Mouse (Mus musculus): ENCODE results near the gene Chd5. TPM values are rescaled to one million over a fixed set of nuclear protein-coding genes. Genes with fewer than 3 reads are reported as not detected.

Gene Chd5
- polyA plus RNA-seq, 1 experiment, result 0.22 TPM

GRCm38 (mm10) chr4:152294188-152294929, 44.1 kb upstream of the Chd5 start:
- Histone ChIP-seq H3K4me3 (ENCODE audit: insufficient read depth, poor library complexity, severe bottlenecking) (no peak overlapping the region), H3ac (ENCODE audit: control insufficient read depth, insufficient read length, low read depth) (no peak overlapping the region), H3K27me3 (ENCODE audit: control insufficient read depth, insufficient read depth, insufficient read length) (peaks cover 36% of the 10 kb centered on the region), H3K36me3 (ENCODE audit: control insufficient read depth, insufficient read depth) (peaks cover 2% of the 10 kb centered on the region), H3K79me2 (ENCODE audit: control insufficient read depth, insufficient read depth) (peaks cover 21% of the 10 kb centered on the region), H3K79me3 (ENCODE audit: low read depth) (peaks cover 13% of the 10 kb centered on the region)
- no peak for TF ChIP-seq MYOG (IDR thresholded peaks at IDR 0.05; ENCODE audit: control insufficient read depth, extremely low read depth, insufficient read length)
- no peak for TF ChIP-seq CTCF (IDR thresholded peaks at IDR 0.05; ENCODE audit: control insufficient read depth, insufficient read depth, insufficient read length)
- no peak for TF ChIP-seq MAX (IDR thresholded peaks at IDR 0.05)
- no peak for TF ChIP-seq MYOD1 (IDR thresholded peaks at IDR 0.05; ENCODE audit: control insufficient read depth, insufficient read length, low read depth)
- no peak for TF ChIP-seq CEBPB (IDR thresholded peaks at IDR 0.05; ENCODE audit: low read depth)
- no peak for TF ChIP-seq USF1 (IDR thresholded peaks at IDR 0.05; ENCODE audit: low read depth)
- no peak for TF ChIP-seq FOSL1 (IDR thresholded peaks at IDR 0.05; ENCODE audit: insufficient read depth, low read length, poor library complexity, severe bottlenecking)

- no peak overlapping the region for H3K4me3 ChIP-seq (ENCODE audit: insufficient read depth, poor library complexity, severe bottlenecking)
- TF ChIP-seq USF1 (IDR thresholded peaks at IDR 0.05; ENCODE audit: low read depth), result no peak
- no peak for TF ChIP-seq CEBPB (IDR thresholded peaks at IDR 0.05; ENCODE audit: low read depth)
- TF ChIP-seq FOSL1 (IDR thresholded peaks at IDR 0.05; ENCODE audit: insufficient read depth, low read length, poor library complexity, severe bottlenecking), result no peak
- no peak for TF ChIP-seq MYOG (IDR thresholded peaks at IDR 0.05; ENCODE audit: control insufficient read depth, extremely low read depth, insufficient read length)
- TF ChIP-seq MYOD1 (IDR thresholded peaks at IDR 0.05; ENCODE audit: control insufficient read depth, insufficient read length, low read depth), result no peak
- TF ChIP-seq MAX (IDR thresholded peaks at IDR 0.05), result no peak
- no peak for TF ChIP-seq CTCF (IDR thresholded peaks at IDR 0.05; ENCODE audit: control insufficient read depth, insufficient read depth, insufficient read length)
- H3K79me3 ChIP-seq (ENCODE audit: low read depth), result peaks cover 13% of the 10 kb centered on the region
- peaks cover 18% of the 10 kb centered on the region for H3K36me3 ChIP-seq (ENCODE audit: control insufficient read depth, insufficient read depth)
- H3K27me3 ChIP-seq (ENCODE audit: control insufficient read depth, insufficient read depth, insufficient read length), result peaks cover 23% of the 10 kb centered on the region
- H3ac ChIP-seq (ENCODE audit: control insufficient read depth, insufficient read length, low read depth), result peak overlapping the region; percentile 16
- H3K79me2 ChIP-seq (ENCODE audit: control insufficient read depth, insufficient read depth), result peaks cover 26% of the 10 kb centered on the region
Observed at GRCm38 (mm10) chr4:152295916-152296315, 42.5 kb upstream of the Chd5 start.

GRCm38 (mm10) chr4:152296371-152296770, 42.1 kb upstream of the Chd5 start:
- Histone ChIP-seq H3K4me3 (ENCODE audit: insufficient read depth, poor library complexity, severe bottlenecking) (peak overlapping the region; percentile 39), H3K79me3 (ENCODE audit: low read depth) (peaks cover 13% of the 10 kb centered on the region), H3K36me3 (ENCODE audit: control insufficient read depth, insufficient read depth) (peaks cover 22% of the 10 kb centered on the region), H3ac (ENCODE audit: control insufficient read depth, insufficient read length, low read depth) (peak overlapping the region; percentile 69), H3K27me3 (ENCODE audit: control insufficient read depth, insufficient read depth, insufficient read length) (peaks cover 19% of the 10 kb centered on the region), H3K79me2 (ENCODE audit: control insufficient read depth, insufficient read depth) (peaks cover 26% of the 10 kb centered on the region)
- TF ChIP-seq MYOG (IDR thresholded peaks at IDR 0.05; ENCODE audit: control insufficient read depth, extremely low read depth, insufficient read length), result no peak
- no peak for TF ChIP-seq CTCF (IDR thresholded peaks at IDR 0.05; ENCODE audit: control insufficient read depth, insufficient read depth, insufficient read length)
- no peak for TF ChIP-seq MYOD1 (IDR thresholded peaks at IDR 0.05; ENCODE audit: control insufficient read depth, insufficient read length, low read depth)
- no peak for TF ChIP-seq USF1 (IDR thresholded peaks at IDR 0.05; ENCODE audit: low read depth)
- TF ChIP-seq CEBPB (IDR thresholded peaks at IDR 0.05; ENCODE audit: low read depth), result no peak
- no peak for TF ChIP-seq MAX (IDR thresholded peaks at IDR 0.05)
- TF ChIP-seq FOSL1 (IDR thresholded peaks at IDR 0.05; ENCODE audit: insufficient read depth, low read length, poor library complexity, severe bottlenecking), result no peak

- peak within 1 kb of the TSS; percentile 80 for H3K4me3 ChIP-seq (ENCODE audit: insufficient read depth, poor library complexity, severe bottlenecking)
- TF ChIP-seq MYOD1 (IDR thresholded peaks at IDR 0.05; ENCODE audit: control insufficient read depth, insufficient read length, low read depth) (no peak), FOSL1 (IDR thresholded peaks at IDR 0.05; ENCODE audit: insufficient read depth, low read length, poor library complexity, severe bottlenecking) (no peak), USF1 (IDR thresholded peaks at IDR 0.05; ENCODE audit: low read depth) (no peak), MAX (IDR thresholded peaks at IDR 0.05) (no peak), CTCF (IDR thresholded peaks at IDR 0.05; ENCODE audit: control insufficient read depth, insufficient read depth, insufficient read length) (no peak), MYOG (IDR thresholded peaks at IDR 0.05; ENCODE audit: control insufficient read depth, extremely low read depth, insufficient read length) (no peak), CEBPB (IDR thresholded peaks at IDR 0.05; ENCODE audit: low read depth) (no peak)
- peaks cover 13% of the 10 kb centered on the region for H3K79me3 ChIP-seq (ENCODE audit: low read depth)
- H3K79me2 ChIP-seq (ENCODE audit: control insufficient read depth, insufficient read depth), result peaks cover 26% of the 10 kb centered on the region
- peaks cover 29% of the 10 kb centered on the region for H3K36me3 ChIP-seq (ENCODE audit: control insufficient read depth, insufficient read depth)
- peak within 1 kb of the TSS; percentile 93 for H3ac ChIP-seq (ENCODE audit: control insufficient read depth, insufficient read length, low read depth)
- H3K27me3 ChIP-seq (ENCODE audit: control insufficient read depth, insufficient read depth, insufficient read length), result peaks cover 14% of the 10 kb centered on the region
Observed at GRCm38 (mm10) chr4:152296874-152297861, 41.3 kb upstream of the Chd5 start, which contains the start of gene Icmt. Gene Icmt (plus strand): TSS chr4:152297227.

- Histone ChIP-seq H3K36me3 (ENCODE audit: control insufficient read depth, insufficient read depth) (peaks cover 42% of the 10 kb centered on the region), H3K4me3 (ENCODE audit: insufficient read depth, poor library complexity, severe bottlenecking) (no peak overlapping the region), H3ac (ENCODE audit: control insufficient read depth, insufficient read length, low read depth) (no peak overlapping the region), H3K27me3 (ENCODE audit: control insufficient read depth, insufficient read depth, insufficient read length) (no peaks in the 10 kb centered on the region), H3K79me2 (ENCODE audit: control insufficient read depth, insufficient read depth) (peaks cover 26% of the 10 kb centered on the region), H3K79me3 (ENCODE audit: low read depth) (peaks cover 13% of the 10 kb centered on the region)
- TF ChIP-seq MYOD1 (IDR thresholded peaks at IDR 0.05; ENCODE audit: control insufficient read depth, insufficient read length, low read depth), result no peak
- TF ChIP-seq CTCF (IDR thresholded peaks at IDR 0.05; ENCODE audit: control insufficient read depth, insufficient read depth, insufficient read length), result no peak
- TF ChIP-seq FOSL1 (IDR thresholded peaks at IDR 0.05; ENCODE audit: insufficient read depth, low read length, poor library complexity, severe bottlenecking), result no peak
- TF ChIP-seq CEBPB (IDR thresholded peaks at IDR 0.05; ENCODE audit: low read depth), result no peak
- no peak for TF ChIP-seq USF1 (IDR thresholded peaks at IDR 0.05; ENCODE audit: low read depth)
- no peak for TF ChIP-seq MAX (IDR thresholded peaks at IDR 0.05)
- no peak for TF ChIP-seq MYOG (IDR thresholded peaks at IDR 0.05; ENCODE audit: control insufficient read depth, extremely low read depth, insufficient read length)
Observed at GRCm38 (mm10) chr4:152298836-152299235, 39.6 kb upstream of the Chd5 start.

Data from C2C12 (cell line).